Mouse (Mus musculus) G1E (cell line): Measurements from ENCODE around the gene Mapkapk2.

Source experiments
- CTCF ChIP-seq: IDR thresholded peaks from 2 replicates; pipeline ENCODE4 v1.5.1; 2012; ENCODE audit warnings: low read depth, low read length, inconsistent platforms, mixed read lengths
- GATA1 ChIP-seq: IDR thresholded peaks from 2 replicates; pipeline ENCODE4 v1.6.1; 2012; ENCODE audit warnings: borderline replicate concordance, low read length, inconsistent platforms, mixed read lengths
- POLR2AphosphoS5 ChIP-seq: IDR thresholded peaks from 2 replicates; pipeline ENCODE4 v1.6.1; 2012; ENCODE audit warnings: low read depth, low read length, inconsistent platforms; ENCODE audit not compliant: insufficient replicate concordance
- TAL1 ChIP-seq: conservative IDR thresholded peaks from 2 replicates; pipeline ENCODE4 v1.6.1; 2012; ENCODE audit warnings: low read depth, low read length, inconsistent platforms, mixed read lengths

DNA sequence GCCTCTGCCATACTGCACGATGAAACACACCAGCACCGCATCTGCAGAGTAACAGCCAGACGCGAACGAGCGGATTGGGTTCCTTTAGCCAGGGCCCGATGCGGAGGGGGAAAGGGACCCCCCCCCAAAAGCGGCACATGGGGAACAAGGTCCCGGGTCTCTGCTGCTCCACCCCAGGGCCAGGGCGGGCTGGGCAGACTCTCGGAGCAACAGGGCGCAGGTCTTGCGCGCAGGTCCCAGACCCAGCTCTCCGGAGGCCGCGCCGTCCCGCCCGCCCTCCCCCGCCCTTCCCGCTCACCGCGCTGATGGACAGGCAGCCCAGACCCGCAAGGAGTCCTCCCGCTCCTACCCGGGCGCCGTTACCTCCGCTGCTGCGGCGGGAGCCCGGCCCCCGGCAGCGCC, 40.1 kb upstream of the Mapkapk2 start:
- TF ChIP-seq CTCF = no peak
- no peak for TF ChIP-seq POLR2AphosphoS5
- no peak for TF ChIP-seq GATA1
- TF ChIP-seq TAL1 = no peak
